Mouse (Mus musculus) erythroblast, embryonic 14.5 days (primary cell): ENCODE measurements around the gene Hes2.

Experiments
- GATA1 ChIP-seq: IDR thresholded peaks from 2 replicates; pipeline ENCODE4 v1.6.1; 2012; ENCODE audit warnings: low read length, inconsistent platforms, mixed read lengths
- TAL1 ChIP-seq: IDR thresholded peaks from 3 replicates; pipeline ENCODE4 v1.6.1; 2012; ENCODE audit warnings: low read length, inconsistent platforms, mixed read lengths

DNA sequence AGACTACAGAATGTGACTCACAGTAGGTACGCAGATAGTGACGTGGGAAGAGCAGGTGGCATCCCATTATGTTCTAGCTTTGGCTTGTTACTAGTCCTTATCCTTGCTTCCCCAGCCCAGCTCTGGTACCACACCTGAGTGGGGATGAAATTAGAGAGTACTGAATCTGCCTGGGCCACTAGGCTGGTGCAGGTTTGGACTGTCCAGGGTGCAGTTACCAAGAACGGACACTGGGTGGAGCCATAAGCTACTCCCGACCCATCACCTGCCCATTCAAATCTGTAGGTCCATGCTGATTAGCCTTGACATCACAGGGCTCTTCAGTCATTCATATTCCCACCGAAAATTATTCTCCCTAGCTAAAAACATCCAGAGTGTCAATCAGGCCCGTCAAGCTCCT is 18.2 kb upstream of the Hes2 start:
- no peak for TF ChIP-seq TAL1
- no peak for TF ChIP-seq GATA1
